ENCODE assay signal across 31 mouse cellular contexts in genomic region chr19:46236658-46237057, GRCm38 (mm10).
A peak's percentile ranks its signal among the peaks of the same experiment; 100 is the strongest.
DNase-seq lines count a peak whose midpoint lies in the region; ATAC-seq lines count a peak whose summit lies in the region.
"Had no signal": no experiment of that assay in that cellular context is flagged by ENCODE, and none has a peak within 500 bp of the region (broad histone marks: within the 10 kb centered on the region; RNA-seq: fewer than 3 reads in every experiment).

No protein-coding gene starts in this region.

- no peak for DNase-seq in heart, adult 8-10 months (ENCODE audit: low spot score)
- no peak for DNase-seq in heart, adult 9 months (ENCODE audit: low spot score in 2 of 2)
- DNase-seq in lung, postnatal 4 days = peak; percentile 6 to 31
- no peak for DNase-seq in lung, postnatal 25 days (ENCODE audit: low spot score)
- no peak for DNase-seq in hindbrain, embryonic 11.5 days (ENCODE audit: low spot score)
- DNase-seq: adrenal gland, adult 2 months; adrenal gland, postnatal 36 days; B cell, adult 2 months; cerebellum, adult 18-20 months; cerebellum, postnatal 10 days; forebrain, postnatal 0 days; gastrocnemius, postnatal 14 days; kidney, adult 9 months; kidney, postnatal 10 days; layer of hippocampus, postnatal 36 days; liver, embryonic 13.5 days; lung, embryonic 14.5 days; thymus, postnatal 4 days had no signal

- no peaks in the 10 kb centered on the region for H3K27me3 ChIP-seq in heart, embryonic 11.5 days (ENCODE audit: control insufficient read depth, insufficient read depth, low read length)
- no peaks in the 10 kb centered on the region for H3K27me3 ChIP-seq in heart, embryonic 16.5 days (ENCODE audit: control insufficient read depth, insufficient read depth, low read length)
- H3K27me3 ChIP-seq in hindbrain, embryonic 11.5 days (ENCODE audit: control insufficient read depth, insufficient read depth, low read length) = no peaks in the 10 kb centered on the region
- H3K27me3 ChIP-seq: embryonic facial prominence, embryonic 15.5 days; forebrain, embryonic 12.5 days; limb, embryonic 15.5 days; liver, embryonic 13.5 days; neural tube, embryonic 12.5 days had no signal

- no peak for ATAC-seq in heart, embryonic 11.5 days (replicated peaks; ENCODE audit: insufficient number of reproducible peaks, low FRiP score, low TSS enrichment)
- peak; percentile 52; the same call in 1 of the 2 replicates for ATAC-seq in heart, embryonic 16.5 days (replicated peaks; ENCODE audit: extremely low read depth, insufficient read depth, low FRiP score)
- ATAC-seq in hindbrain, embryonic 11.5 days (ENCODE audit: low FRiP score) = no peak
- ATAC-seq: activated CD4-positive, CD25-positive, alpha-beta regulatory T cell, adult 4 months; forebrain, postnatal 0 days; intestine, postnatal 0 days had no signal

- H3K4me3 ChIP-seq in heart, embryonic 11.5 days (ENCODE audit: low read depth, low read length) = no peak overlapping the region
- H3K4me3 ChIP-seq in heart, embryonic 16.5 days (ENCODE audit: low read length) = no peak overlapping the region
- no peak overlapping the region for H3K4me3 ChIP-seq in hindbrain, embryonic 11.5 days (ENCODE audit: low read depth, low read length)
- H3K4me3 ChIP-seq: embryonic facial prominence, embryonic 10.5 days; embryonic facial prominence, embryonic 15.5 days; forebrain, embryonic 12.5 days; limb, embryonic 10.5 days; limb, embryonic 15.5 days; liver, embryonic 13.5 days; myocyte; neural tube, embryonic 12.5 days had no signal

- H3K4me1 ChIP-seq in heart, embryonic 11.5 days (ENCODE audit: control insufficient read depth, insufficient read depth, low read length) = peaks cover 13% of the 10 kb centered on the region
- peaks cover 11% of the 10 kb centered on the region for H3K4me1 ChIP-seq in heart, embryonic 16.5 days (ENCODE audit: control insufficient read depth, insufficient read depth, low read length)
- no peaks in the 10 kb centered on the region for H3K4me1 ChIP-seq in hindbrain, embryonic 11.5 days (replicated peaks; ENCODE audit: control insufficient read depth, insufficient read depth, low read length)
- H3K4me1 ChIP-seq: embryonic facial prominence, embryonic 15.5 days; forebrain, embryonic 12.5 days; liver, embryonic 13.5 days; neural tube, embryonic 12.5 days had no signal

- WGBS in heart, embryonic 11.5 days (ENCODE audit: insufficient replicate concordance) = 25% methylated on average over 5 of the region's 5 CpGs
- WGBS in heart, embryonic 16.5 days = 27% methylated on average over 5 of the region's 5 CpGs
- WGBS in hindbrain, embryonic 11.5 days = 55% methylated on average over 5 of the region's 5 CpGs

- H3K9ac ChIP-seq in heart, embryonic 11.5 days (ENCODE audit: low read depth, low read length) = no peak overlapping the region
- H3K9ac ChIP-seq in heart, embryonic 16.5 days (ENCODE audit: low read length) = no peak overlapping the region
- H3K9ac ChIP-seq in hindbrain, embryonic 11.5 days (ENCODE audit: low read depth, low read length) = no peak overlapping the region
- H3K9ac ChIP-seq: embryonic facial prominence, embryonic 15.5 days; forebrain, embryonic 12.5 days; forebrain, postnatal 0 days; hindbrain, embryonic 14.5 days; limb, embryonic 15.5 days; liver, embryonic 13.5 days; lung, embryonic 14.5 days; neural tube, embryonic 12.5 days had no signal

- peak overlapping the region; percentile 23; the same call in 1 of the 2 replicates for H3K4me2 ChIP-seq in heart, embryonic 11.5 days
- no peak overlapping the region for H3K4me2 ChIP-seq in heart, embryonic 16.5 days (ENCODE audit: low read depth, low read length)
- H3K4me2 ChIP-seq in hindbrain, embryonic 11.5 days (replicated peaks; ENCODE audit: low read depth, low read length) = no peak overlapping the region
- H3K4me2 ChIP-seq: embryonic facial prominence, embryonic 15.5 days; forebrain, embryonic 12.5 days; hindbrain, embryonic 14.5 days; limb, embryonic 15.5 days; liver, embryonic 13.5 days; lung, embryonic 14.5 days; midbrain, embryonic 11.5 days; neural tube, embryonic 12.5 days had no signal

- H3K9me3 ChIP-seq in heart, embryonic 11.5 days (replicated peaks; ENCODE audit: control insufficient read depth, low read length) = no peaks in the 10 kb centered on the region
- H3K9me3 ChIP-seq in heart, embryonic 16.5 days (replicated peaks; ENCODE audit: control insufficient read depth, low read length) = no peaks in the 10 kb centered on the region
- no peaks in the 10 kb centered on the region for H3K9me3 ChIP-seq in hindbrain, embryonic 11.5 days (ENCODE audit: control insufficient read depth, low read length)
- H3K9me3 ChIP-seq: embryonic facial prominence, embryonic 10.5 days; embryonic facial prominence, embryonic 15.5 days; forebrain, embryonic 12.5 days; limb, embryonic 10.5 days; limb, embryonic 15.5 days; liver, embryonic 13.5 days; neural tube, embryonic 12.5 days had no signal

- peak overlapping the region; percentile 42 for H3K27ac ChIP-seq in heart, embryonic 11.5 days (ENCODE audit: low read depth, low read length)
- peak overlapping the region; percentile 45 for H3K27ac ChIP-seq in heart, embryonic 16.5 days (ENCODE audit: low read length)
- H3K27ac ChIP-seq in hindbrain, embryonic 11.5 days (ENCODE audit: low read depth, low read length) = no peak overlapping the region
- H3K27ac ChIP-seq: embryonic facial prominence, embryonic 10.5 days; embryonic facial prominence, embryonic 15.5 days; forebrain, embryonic 12.5 days; hindbrain, embryonic 14.5 days; limb, embryonic 10.5 days; limb, embryonic 15.5 days; liver, embryonic 13.5 days; neural tube, embryonic 12.5 days had no signal

- H3K36me3 ChIP-seq in heart, embryonic 11.5 days (ENCODE audit: control insufficient read depth, insufficient read depth, low read length) = no peaks in the 10 kb centered on the region; the same call in 1 of the 2 replicates
- H3K36me3 ChIP-seq in heart, embryonic 16.5 days (ENCODE audit: control insufficient read depth, insufficient read depth) = no peaks in the 10 kb centered on the region
- H3K36me3 ChIP-seq in hindbrain, embryonic 11.5 days (ENCODE audit: control insufficient read depth, insufficient read depth, low read length) = no peaks in the 10 kb centered on the region
- H3K36me3 ChIP-seq: embryonic facial prominence, embryonic 15.5 days; forebrain, embryonic 12.5 days; liver, embryonic 13.5 days; neural tube, embryonic 12.5 days had no signal

Comparison
In these comparisons a context has a peak if more than half of its experiments do, and no peak if none do; other contexts are left out.
1. DNase-seq: peak in lung, postnatal 4 days (2 of 2); none in heart, adult 8-10 months (single experiment), heart, adult 9 months (0 of 2), lung, postnatal 25 days (single experiment) and hindbrain, embryonic 11.5 days (single experiment).